Mouse (Mus musculus) cerebellum, postnatal 25 days (tissue): ENCODE measurements around the gene Ptprt.

ENCODE experiments used
- DNase-seq, 2 experiments: peaks; one replicate each; pipeline ENCODE4 v3.0.0; 2021; ENCODE audit warnings: mixed read lengths in 2 of 2

Ptprt gene

GRCm38 (mm10) chr2:162660941-162661386 is at the start of gene Ptprt:
Gene Ptprt, minus strand, starts transcription at chr2:162661147.
- peak; percentile 68 to 77 for DNase-seq

DNA sequence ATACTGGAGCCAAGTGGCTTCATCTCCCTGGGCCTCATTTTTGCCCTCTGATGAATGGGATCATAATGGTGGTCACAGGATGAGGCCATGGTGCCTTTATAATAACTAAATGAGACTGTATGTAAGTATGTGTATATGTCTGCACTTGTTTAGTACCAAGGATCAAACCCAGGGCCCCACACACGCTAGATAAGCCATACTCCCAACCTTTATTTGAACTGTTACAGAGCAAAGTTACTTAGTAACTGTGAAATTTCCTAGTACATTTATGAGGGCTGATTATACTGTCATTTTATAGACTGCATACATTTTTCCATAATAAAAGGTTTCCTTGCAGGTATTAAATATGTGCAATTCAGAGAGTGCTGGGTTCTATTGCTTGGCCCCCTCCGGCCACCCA is 49.5 kb upstream of the Ptprt start:
- DNase-seq, result no peak

DNA sequence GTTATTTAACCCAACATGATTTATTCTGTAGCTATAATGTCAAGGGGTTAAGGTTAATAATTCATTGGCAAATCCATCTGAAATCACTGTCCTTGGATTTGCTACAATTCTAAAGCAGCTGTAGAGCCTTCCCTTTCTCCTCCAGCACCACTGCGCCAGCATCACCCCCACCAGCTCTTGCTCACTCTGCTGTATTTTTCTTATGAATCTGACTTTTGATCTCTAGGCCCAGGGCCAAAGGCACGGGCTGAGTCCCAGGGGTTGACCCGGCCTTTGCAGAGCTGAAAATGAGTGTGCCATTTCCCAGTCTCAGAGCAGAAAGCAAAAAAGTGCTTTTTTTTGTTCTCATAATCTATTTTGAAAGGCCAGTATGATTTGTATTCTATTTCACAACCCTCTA is 38.7 kb upstream of the Ptprt start:
- no peak for DNase-seq

DNA sequence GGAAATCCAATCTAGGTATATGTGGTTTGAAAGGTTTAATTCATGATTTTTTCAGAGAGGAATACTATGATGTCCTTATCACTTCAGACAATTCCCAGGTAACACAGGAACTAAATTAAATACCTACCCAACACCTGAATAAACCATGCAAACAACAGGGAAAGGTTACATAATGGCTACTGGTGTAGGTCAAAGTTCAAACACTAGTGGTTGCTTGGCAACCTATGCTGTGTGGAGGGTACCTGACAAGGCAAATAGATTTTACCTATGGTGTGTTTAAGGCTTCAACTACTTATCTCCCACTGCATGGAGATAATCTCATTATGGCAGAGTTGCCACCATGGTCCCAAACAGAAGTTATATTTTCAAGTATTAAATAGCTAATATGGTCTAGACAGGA is 38.1 kb upstream of the Ptprt start:
- DNase-seq, result no peak

DNA sequence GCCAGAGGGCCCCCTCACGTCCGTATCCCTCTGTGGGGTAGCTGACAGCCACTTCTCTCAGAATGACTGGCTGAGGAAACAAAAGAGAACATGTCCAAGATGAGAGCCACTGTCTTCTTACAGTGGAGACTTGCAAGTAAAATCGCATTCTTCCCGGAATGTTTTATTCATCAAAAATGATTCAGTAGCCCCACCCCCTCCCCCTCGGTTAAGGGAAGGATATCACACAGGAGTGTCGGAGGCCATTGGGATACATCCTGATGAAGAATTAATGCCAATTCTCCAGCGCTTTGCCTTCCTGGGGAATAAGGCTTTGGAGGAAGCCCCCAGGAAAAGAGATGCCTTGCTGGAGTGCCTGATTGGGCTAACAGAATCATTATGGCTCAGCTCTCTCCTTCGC is 37.1 kb upstream of the Ptprt start:
- DNase-seq, result no peak

DNA sequence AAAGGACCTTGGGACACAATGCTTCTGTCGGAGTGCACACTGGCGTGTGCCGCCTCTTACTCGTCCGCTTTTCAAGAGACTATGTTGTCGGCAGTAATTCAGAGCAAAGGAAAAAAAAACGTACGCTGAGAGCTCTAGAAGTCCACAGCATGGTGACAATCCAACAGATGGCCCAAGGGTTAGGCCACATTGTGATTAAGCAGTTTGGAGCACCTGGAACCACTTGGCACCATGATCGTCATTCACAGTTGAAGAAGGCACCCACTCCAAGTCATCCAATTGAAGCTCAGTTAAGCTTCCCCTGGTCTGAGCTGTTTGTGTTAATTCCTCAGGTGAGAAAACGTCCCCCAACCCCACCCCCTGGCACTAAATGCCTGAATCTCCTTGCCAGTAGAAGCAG is 36.2 kb upstream of the Ptprt start:
- DNase-seq, result peak; percentile 17 to 59

- no peak for DNase-seq
Observed at GRCm38 (mm10) chr2:162692143-162692542, 31.2 kb upstream of the Ptprt start.

- peak; percentile 56 to 71 for DNase-seq
Observed at GRCm38 (mm10) chr2:162682674-162683073, 21.7 kb upstream of the Ptprt start.

- no peak for DNase-seq
Observed at GRCm38 (mm10) chr2:162662431-162662970, 1.6 kb upstream of the Ptprt start.

DNA sequence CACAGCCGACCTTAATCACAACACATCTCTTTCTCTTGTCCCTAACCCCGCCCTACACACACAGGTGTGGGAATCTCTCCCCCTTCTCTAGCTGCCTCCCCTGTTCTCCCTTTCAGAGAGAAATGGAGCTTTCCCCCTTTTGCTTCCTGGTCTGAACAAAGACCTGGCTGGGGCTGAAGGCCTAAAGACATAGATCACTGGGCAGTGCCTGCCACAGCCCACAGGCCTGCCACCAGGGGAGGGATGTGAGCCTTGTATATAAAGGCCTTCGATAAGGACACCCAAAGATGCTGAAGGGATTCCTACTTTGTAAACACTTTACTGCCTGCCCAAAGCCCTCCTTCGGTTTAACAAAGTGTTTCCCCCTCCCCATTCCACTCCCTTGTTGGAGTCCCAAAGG is 786 bp upstream of the Ptprt start:
- no peak for DNase-seq

- peak; percentile 54 to 56 for DNase-seq
Observed at GRCm38 (mm10) chr2:162660231-162660940, 561 bp downstream of the Ptprt start.

DNA sequence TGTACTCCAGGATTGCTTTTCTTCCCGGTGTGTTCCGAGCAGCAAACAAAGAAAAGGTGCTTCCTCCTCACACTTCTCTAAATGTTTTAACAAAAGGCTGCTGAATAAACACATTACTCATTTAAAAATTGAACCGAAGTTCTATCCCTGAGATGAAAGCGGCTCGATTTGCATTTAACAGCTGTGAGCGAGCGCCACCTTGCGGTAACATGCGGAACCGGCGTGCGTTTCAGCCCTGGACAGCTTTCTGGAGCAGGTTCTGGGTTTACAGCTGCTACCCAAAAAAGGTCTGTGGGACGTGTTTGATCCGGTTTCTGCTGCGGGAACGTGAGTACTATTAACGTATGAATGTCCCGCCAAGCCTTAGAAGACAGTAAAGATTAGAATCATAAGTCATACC is 1.9 kb downstream of the Ptprt start:
- DNase-seq, result peak; percentile 94 to 95

DNA sequence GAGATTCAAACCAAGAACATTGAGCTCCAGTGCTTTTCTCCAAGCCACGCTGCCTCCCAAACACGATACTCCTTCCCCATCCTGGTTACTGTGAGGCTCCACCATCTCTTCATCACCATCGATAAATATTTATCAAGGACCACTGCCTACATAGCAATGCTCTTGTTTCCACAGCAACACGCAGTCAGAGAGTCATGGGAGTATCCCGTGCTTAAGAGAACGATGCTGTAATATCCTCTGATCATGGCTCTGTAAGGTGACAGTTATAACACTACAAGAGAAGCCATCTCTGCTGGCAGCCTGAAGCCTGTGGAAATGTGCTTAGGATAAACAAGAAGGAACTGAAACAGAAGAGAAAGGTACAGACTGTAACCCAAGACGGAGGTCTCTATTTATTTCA is 3.4 kb downstream of the Ptprt start:
- DNase-seq, result no peak

- peak in 1 of 2 experiments; percentile 52 for DNase-seq
Observed at GRCm38 (mm10) chr2:162654416-162654815, 6.5 kb downstream of the Ptprt start.

GRCm38 (mm10) chr2:162638676-162639075 is 22.3 kb downstream of the Ptprt start:
- peak; percentile 92 to 94 for DNase-seq

DNA sequence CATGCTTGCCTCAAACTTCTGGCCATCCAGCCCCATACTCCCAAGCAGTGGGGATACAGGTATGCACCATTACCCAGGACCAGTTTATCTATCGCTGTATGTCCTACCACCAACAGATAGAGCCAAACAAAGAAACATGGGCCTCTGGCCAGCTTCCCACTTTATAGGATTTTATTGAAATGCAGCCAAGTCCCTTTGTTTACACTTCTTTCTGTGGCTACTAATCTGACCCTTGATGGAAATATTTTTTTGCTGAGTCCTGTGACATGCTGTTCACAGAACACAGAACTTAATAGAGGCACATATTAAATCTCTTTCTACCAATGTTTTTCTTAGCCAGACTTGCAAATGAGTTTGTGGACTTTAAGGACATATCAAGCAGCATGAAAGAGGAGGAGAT is 23.4 kb downstream of the Ptprt start:
- no peak for DNase-seq

GRCm38 (mm10) chr2:162636387-162637009 is 24.4 kb downstream of the Ptprt start:
- DNase-seq, result no peak

DNA sequence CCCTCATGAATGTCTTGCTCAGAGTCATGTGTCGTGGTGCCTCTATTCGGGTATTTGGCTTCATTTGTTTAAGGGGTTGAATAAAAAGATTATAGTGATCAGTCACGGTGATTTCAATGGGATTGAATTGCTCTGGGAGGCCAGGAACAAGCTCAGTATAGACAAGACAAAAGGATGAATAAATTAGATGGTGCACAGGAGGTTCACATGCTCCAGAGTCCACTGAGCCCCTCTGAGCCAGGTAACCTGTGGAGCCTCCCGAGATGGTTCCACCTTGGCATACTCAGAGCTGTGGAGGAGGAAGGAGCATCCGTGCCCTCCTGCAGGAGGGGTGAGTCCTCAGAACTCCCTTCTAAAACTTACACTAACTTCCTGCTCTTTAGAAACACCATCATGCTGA is 26.0 kb downstream of the Ptprt start:
- DNase-seq, result no peak

DNA sequence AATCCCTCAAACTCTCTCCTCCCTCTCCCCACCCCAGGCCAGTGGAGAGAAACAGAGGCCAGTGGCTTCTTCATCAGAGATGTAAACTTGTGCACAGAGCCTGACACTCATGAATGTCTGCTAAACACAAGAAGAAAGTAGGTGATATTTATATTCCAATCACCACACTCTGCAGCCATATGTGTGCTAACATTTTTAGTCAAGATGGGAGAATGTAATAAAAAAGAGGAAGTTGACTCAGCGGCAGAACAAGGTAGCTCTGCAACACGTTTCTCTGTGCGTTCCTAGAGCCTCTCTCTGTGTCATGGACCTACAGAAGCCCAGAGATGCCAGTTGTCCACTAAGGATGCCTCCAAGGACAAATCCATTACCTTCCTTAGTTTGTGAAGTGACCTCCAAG is 34.9 kb downstream of the Ptprt start:
- no peak for DNase-seq

DNA sequence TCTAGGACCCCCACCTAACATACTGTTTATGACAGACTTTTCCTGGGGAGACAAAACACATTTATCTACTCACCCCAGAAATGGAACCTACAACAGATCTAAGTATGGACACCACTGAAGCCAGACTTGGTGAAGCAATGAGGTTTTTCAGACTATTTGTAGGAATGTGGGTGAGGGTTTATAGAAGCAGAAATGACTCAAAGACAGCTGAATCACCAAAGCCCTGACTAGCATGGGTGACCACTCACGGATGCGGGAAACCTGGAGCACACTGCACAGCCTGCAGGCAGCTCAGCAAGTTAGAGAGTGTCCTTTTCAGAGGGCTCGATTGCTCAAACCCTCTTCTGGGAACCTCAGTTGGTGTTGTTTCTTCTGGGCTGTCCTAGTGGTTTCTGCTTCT is 36.2 kb downstream of the Ptprt start:
- DNase-seq, result no peak

GRCm38 (mm10) chr2:162614256-162614655 is 46.7 kb downstream of the Ptprt start:
- no peak for DNase-seq

- DNase-seq, result peak; percentile 16 to 22
Observed at GRCm38 (mm10) chr2:162613480-162613879, 47.5 kb downstream of the Ptprt start.

- no peak for DNase-seq
Observed at GRCm38 (mm10) chr2:162602721-162603120, 58.2 kb downstream of the Ptprt start.

GRCm38 (mm10) chr2:162591388-162591787 is 69.6 kb downstream of the Ptprt start:
- no peak for DNase-seq
